In genomic region chr3:83055281-83056038, GRCm38 (mm10) we compare ENCODE assay signal across 7 mouse cellular contexts. TPM values are rescaled to one million over a fixed set of nuclear protein-coding genes. Genes with fewer than 3 reads are reported as not detected.
A peak's percentile ranks its signal among the peaks of the same experiment; 100 is the strongest.
DNase-seq lines count a peak whose midpoint lies in the region; ATAC-seq lines count a peak whose summit lies in the region.

Plrg1 (plus strand) TSS chr3:83055522.

- H3K36me3 ChIP-seq in intestine, embryonic 15.5 days: peaks cover 9% of the 10 kb centered on the region; the same call in 1 of the 2 replicates
- peaks cover 39% of the 10 kb centered on the region for H3K36me3 ChIP-seq in midbrain, embryonic 10.5 days

- WGBS in intestine, embryonic 15.5 days: under 1% methylated on average over 61 of the region's 61 CpGs
- under 1% methylated on average over 61 of the region's 61 CpGs for WGBS in midbrain, embryonic 10.5 days

- H3K9ac ChIP-seq in intestine, embryonic 15.5 days: peak within 1 kb of the TSS; percentile 74

- peak within 1 kb of the TSS; percentile 70 for H3K27ac ChIP-seq in intestine, embryonic 15.5 days
- peak within 1 kb of the TSS; percentile 79 for H3K27ac ChIP-seq in midbrain, embryonic 10.5 days (replicated peaks)

- H3K9me3 ChIP-seq in intestine, embryonic 15.5 days: no peaks in the 10 kb centered on the region
- H3K9me3 ChIP-seq in midbrain, embryonic 10.5 days (replicated peaks): no peaks in the 10 kb centered on the region

- H3K27me3 ChIP-seq in intestine, embryonic 15.5 days (replicated peaks): no peaks in the 10 kb centered on the region
- no peaks in the 10 kb centered on the region for H3K27me3 ChIP-seq in midbrain, embryonic 10.5 days (ENCODE audit: low read depth, poor library complexity, severe bottlenecking)

- intact Hi-C loops in gastrocnemius, postnatal 36 days (cut with DNase I): loop anchor here (10.0 kb wide), 1 partner anchor 691 kb away; no protein-coding TSS in a partner anchor
- intact Hi-C loops in left cerebral cortex, postnatal 25 days (cut with DNase I): loop anchor here (1.0 to 2.0 kb wide), 2 partner anchors 56 to 179 kb away; partner anchors contain the start of gene Rbm46

- ATAC-seq in intestine, embryonic 15.5 days: peak; percentile 99

- DNase-seq in adrenal gland, adult 2 months: peak; percentile 98
- DNase-seq in embryo, embryonic 11.5 days (ENCODE audit: low read depth, low spot score): peak; percentile 97
- peak; percentile 98 to 99 for DNase-seq in gastrocnemius, postnatal 36 days
- DNase-seq in left cerebral cortex, postnatal 25 days (ENCODE audit: low spot score in 2 of 2): peak; percentile 95 to 99
- DNase-seq in midbrain, embryonic 10.5 days (ENCODE audit: low spot score): peak; percentile 99
- peak; percentile 100 for DNase-seq in right cerebral cortex, postnatal 4 days

- H3K4me2 ChIP-seq in intestine, embryonic 15.5 days (replicated peaks): peak within 1 kb of the TSS; percentile 72

- H3K4me3 ChIP-seq in intestine, embryonic 15.5 days (replicated peaks): peak within 1 kb of the TSS; percentile 75
- peak within 1 kb of the TSS; percentile 85 for H3K4me3 ChIP-seq in midbrain, embryonic 10.5 days

- H3K4me1 ChIP-seq in intestine, embryonic 15.5 days (replicated peaks): peaks cover 5% of the 10 kb centered on the region
- H3K4me1 ChIP-seq in midbrain, embryonic 10.5 days: peaks cover 11% of the 10 kb centered on the region

RNA-seq across cellular contexts. Expression of gene Plrg1, which starts in this region (rescaled TPM):
- total RNA-seq in adrenal gland, adult 2 months (2021): 10 to 100 TPM; 49.0 to 50.2 TPM
- 12.4 and 16.0 TPM in 2 replicates for polyA plus RNA-seq in adrenal gland, adult 2 months (2012; rRNA removed)
- total RNA-seq in gastrocnemius, postnatal 36 days (2021): 10 to 100 TPM; 20.6 to 22.5 TPM
- polyA plus RNA-seq in intestine, embryonic 15.5 days (2015; fragmentation: Nextera tagmentation; extraction: Ambion mirVana): 87.4 and 88.3 TPM in 2 replicates
- total RNA-seq in left cerebral cortex, postnatal 25 days (2021): 10 to 100 TPM; 38.6 to 41.9 TPM
- 144 and 150 TPM in 2 replicates for polyA plus RNA-seq in midbrain, embryonic 10.5 days (2016; fragmentation: Nextera tagmentation; extraction: Ambion mirVana)

Comparison
In these comparisons a context has a peak if more than half of its experiments do, and no peak if none do; other contexts are left out.
1. Peak in every context shown above with its lines: DNase-seq, ATAC-seq, H3K4me3 ChIP-seq and H3K27ac ChIP-seq.